Mouse (Mus musculus) kidney, postnatal 0 days (tissue): ENCODE results near the gene Adamtsl4. TPM values are rescaled to one million over a fixed set of nuclear protein-coding genes. Genes with fewer than 3 reads are reported as not detected.

ENCODE experiments used
- ATAC-seq: fragments of 200-750 bp; cut with Nextera tagmentation; replicated peaks from 2 replicates; pipeline ENCODE4 v1.8.0; 2017; ENCODE audit warnings: low read depth, moderate number of reproducible peaks, moderate TSS enrichment, moderate library complexity; ENCODE audit not compliant: low FRiP score
- DNase-seq: peaks from one replicate; pipeline ENCODE4 v3.0.0-alpha.2; 2016; ENCODE audit warnings: low spot score
- H3K27ac ChIP-seq: fragments of 300-500 bp; sonication (generic); 2 replicates; pipeline ENCODE4 v1.5.1; 2014; ENCODE audit warnings: mild to moderate bottlenecking
- H3K27me3 ChIP-seq: fragments of 300-500 bp; sonication (generic); 2 replicates; pipeline ENCODE4 v1.6.1; 2014; ENCODE audit warnings: low read length, mixed read lengths; ENCODE audit not compliant: insufficient read depth
- H3K36me3 ChIP-seq: fragments of 300-500 bp; sonication (generic); 2 replicates; pipeline ENCODE4 v1.6.1; 2014; ENCODE audit warnings: low read length, mixed read lengths; ENCODE audit not compliant: insufficient read depth
- H3K4me1 ChIP-seq: fragments of 300-500 bp; sonication (generic); replicated peaks from 2 replicates; pipeline ENCODE4 v1.6.1; 2014; ENCODE audit warnings: antibody characterized with exemption, low read length, mixed read lengths; ENCODE audit not compliant: insufficient read depth
- H3K4me2 ChIP-seq: fragments of 300-500 bp; sonication (generic); 2 replicates; pipeline ENCODE4 v1.6.1; 2014; ENCODE audit warnings: mild to moderate bottlenecking, low read length, moderate library complexity, mixed read lengths
- H3K4me3 ChIP-seq: fragments of 300-500 bp; sonication (generic); replicated peaks from 2 replicates; pipeline ENCODE4 v1.5.1; 2014; ENCODE audit warnings: low read depth, low read length
- H3K9ac ChIP-seq: fragments of 300-500 bp; sonication (generic); 2 replicates; pipeline ENCODE4 v1.6.1; 2014; ENCODE audit warnings: low read depth, low read length
- H3K9me3 ChIP-seq: fragments of 300-500 bp; sonication (generic); replicated peaks from 2 replicates; pipeline ENCODE4 v1.6.1; 2016; ENCODE audit warnings: low read length, inconsistent platforms, mixed read lengths
- CTCF ChIP-seq: IDR thresholded peaks from 2 replicates; pipeline ENCODE4 v1.5.1; 2016; ENCODE audit warnings: antibody characterized with exemption, low read depth, mild to moderate bottlenecking, moderate library complexity
- WGBS: fragments of 180-500 bp; shearing (Covaris S2); extraction: QIAGEN DNeasy Blood & Tissue Kit; methylation state at CpG from one replicate; pipeline ENCODE4 v1.1.7; 2014; 5-methylcytosine and 5-hydroxymethylcytosine counted together
- polyA plus RNA-seq: library from polyadenylated mRNA; unstranded; fragments of >200 nt; fragmentation: Nextera tagmentation; extraction: Ambion mirVana; gene quantifications from 2 replicates; pipeline ENCODE4 v1.2.1, GENCODE M21; 2015

Adamtsl4 gene
- polyA plus RNA-seq, 1 experiment from 2014 or later, result 3.6 TPM

DNA sequence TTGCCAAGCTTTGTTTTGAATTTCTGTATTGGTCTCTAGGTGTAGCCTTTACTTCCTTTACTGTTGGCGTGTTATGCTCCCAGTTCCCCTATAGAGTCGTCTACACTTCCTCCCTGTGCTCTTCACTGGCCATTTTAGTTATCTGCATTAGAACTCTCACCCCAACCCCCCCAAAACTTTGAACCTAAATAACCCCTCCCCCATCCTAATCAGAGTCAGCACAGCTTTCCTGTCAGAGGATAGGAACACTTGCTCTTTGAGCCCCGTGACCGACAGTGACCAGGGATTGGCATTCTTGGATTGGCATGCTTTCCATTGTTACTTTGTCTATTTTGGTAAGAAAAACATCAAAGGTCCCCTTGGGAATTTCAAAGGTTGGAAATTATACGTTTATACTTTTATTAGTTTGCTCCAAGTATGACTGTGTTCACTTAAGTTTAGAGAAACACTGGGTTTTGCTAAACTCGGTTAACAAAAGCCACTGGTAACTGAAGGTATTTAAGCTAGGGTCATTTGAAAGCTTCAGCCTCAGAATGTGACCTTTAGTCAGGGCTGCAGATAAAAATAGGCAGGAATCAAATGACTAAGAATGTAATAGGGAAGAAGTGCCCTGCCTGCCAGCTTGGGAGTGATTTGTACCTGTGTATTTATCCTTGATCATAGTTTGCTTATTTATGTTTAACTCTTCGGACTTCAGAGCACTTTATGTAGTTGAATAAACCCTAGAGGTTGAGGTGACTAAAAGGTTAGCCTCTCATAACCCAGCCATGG, 25.6 kb downstream of the Adamtsl4 start:
- peaks cover 17% of the 10 kb centered on the region; the same call in 1 of the 2 replicates for H3K36me3 ChIP-seq
- H3K27ac ChIP-seq, result peak overlapping the region; percentile 13; the same call in 1 of the 2 replicates

DNA sequence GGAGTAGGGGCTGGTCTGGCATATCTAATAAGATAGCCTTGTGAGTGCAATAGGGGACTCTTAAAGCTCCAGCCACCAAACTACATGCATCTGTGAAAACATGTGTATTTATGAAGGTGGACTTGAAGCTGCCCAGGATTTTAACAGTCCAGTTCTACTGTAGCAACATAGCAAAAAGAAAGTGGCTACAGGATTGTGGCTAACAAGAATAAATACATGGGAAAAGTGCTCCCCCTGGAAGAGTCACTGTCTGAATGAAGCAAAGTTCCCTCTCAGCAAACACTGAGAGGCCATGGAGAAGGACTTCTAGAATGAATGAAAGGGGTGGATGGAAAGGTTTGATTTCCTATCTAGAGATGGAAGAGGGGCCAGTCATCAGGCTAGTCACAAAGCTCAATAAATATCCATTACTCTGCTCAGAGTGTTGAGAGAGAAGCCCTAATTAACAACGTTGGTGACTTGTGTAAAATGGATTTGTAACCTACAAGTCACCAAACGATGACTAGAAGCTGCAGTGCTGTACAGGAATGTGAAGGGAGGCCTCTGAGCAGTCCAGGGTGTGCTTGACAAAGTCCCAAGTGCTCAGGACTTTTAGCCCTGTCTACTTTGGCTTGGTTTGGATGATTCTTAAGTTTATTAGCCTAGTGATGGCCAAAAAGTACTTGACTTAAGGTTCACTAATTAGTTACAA, 26.8 kb downstream of the Adamtsl4 start:
- peak overlapping the region; percentile 89 for H3K4me2 ChIP-seq
- peaks cover 32% of the 10 kb centered on the region for H3K4me1 ChIP-seq
- TF ChIP-seq CTCF, result no peak
- H3K27ac ChIP-seq, result no peak overlapping the region
- DNase-seq (no peak), ATAC-seq (no peak)
- H3K9me3 ChIP-seq, result no peaks in the 10 kb centered on the region
- peaks cover 17% of the 10 kb centered on the region; the same call in 1 of the 2 replicates for H3K36me3 ChIP-seq
- peak overlapping the region; percentile 100; the same call in 1 of the 2 replicates for H3K9ac ChIP-seq
- WGBS, result 10% methylated on average over 2 of the region's 2 CpGs
- no peaks in the 10 kb centered on the region for H3K27me3 ChIP-seq
- H3K4me3 ChIP-seq, result peak overlapping the region; percentile 100

More for the DNA sequence above, 25.6 kb downstream of the Adamtsl4 start:
- Histone ChIP-seq H3K27me3 (no peaks in the 10 kb centered on the region), H3K9me3 (no peaks in the 10 kb centered on the region), H3K4me2 (peak overlapping the region; percentile 89), H3K9ac (no peak overlapping the region), H3K4me1 (peaks cover 43% of the 10 kb centered on the region), H3K4me3 (peak overlapping the region; percentile 2; the same call in 1 of the 2 replicates)
- ATAC-seq (no peak), DNase-seq (no peak)
- WGBS, result 35% methylated on average over 7 of the region's 7 CpGs
- TF ChIP-seq CTCF, result no peak

DNA sequence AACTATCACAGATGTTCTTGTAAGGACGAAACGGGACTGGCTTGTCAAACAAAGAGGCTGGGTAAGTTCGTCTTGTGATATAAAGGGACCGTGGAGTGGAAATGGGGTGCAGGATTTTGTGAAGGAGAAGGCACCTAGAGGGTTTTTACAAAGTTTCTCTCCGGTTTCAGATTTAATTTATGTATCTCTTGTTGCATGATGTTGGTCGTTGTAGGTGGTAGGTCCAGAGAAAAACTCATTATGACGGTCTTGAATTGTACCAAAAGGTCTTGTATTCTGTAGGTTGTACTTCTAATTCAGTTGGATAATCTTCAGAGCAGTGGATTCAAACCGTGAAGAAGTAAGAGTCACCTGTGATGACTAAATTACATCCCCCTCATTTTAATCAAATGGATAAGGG, 27.8 kb downstream of the Adamtsl4 start:
- no peak for DNase-seq
- Histone ChIP-seq H3K9ac (peak overlapping the region; percentile 100), H3K27ac (peak overlapping the region; percentile 99), H3K4me1 (peaks cover 29% of the 10 kb centered on the region), H3K4me3 (peak overlapping the region; percentile 100), H3K27me3 (no peaks in the 10 kb centered on the region), H3K36me3 (peaks cover 17% of the 10 kb centered on the region; the same call in 1 of the 2 replicates), H3K4me2 (peak overlapping the region; percentile 89), H3K9me3 (no peaks in the 10 kb centered on the region)
- WGBS, result 1% methylated on average over 8 of the region's 8 CpGs
- no peak for TF ChIP-seq CTCF
- ATAC-seq, result no peak

DNA sequence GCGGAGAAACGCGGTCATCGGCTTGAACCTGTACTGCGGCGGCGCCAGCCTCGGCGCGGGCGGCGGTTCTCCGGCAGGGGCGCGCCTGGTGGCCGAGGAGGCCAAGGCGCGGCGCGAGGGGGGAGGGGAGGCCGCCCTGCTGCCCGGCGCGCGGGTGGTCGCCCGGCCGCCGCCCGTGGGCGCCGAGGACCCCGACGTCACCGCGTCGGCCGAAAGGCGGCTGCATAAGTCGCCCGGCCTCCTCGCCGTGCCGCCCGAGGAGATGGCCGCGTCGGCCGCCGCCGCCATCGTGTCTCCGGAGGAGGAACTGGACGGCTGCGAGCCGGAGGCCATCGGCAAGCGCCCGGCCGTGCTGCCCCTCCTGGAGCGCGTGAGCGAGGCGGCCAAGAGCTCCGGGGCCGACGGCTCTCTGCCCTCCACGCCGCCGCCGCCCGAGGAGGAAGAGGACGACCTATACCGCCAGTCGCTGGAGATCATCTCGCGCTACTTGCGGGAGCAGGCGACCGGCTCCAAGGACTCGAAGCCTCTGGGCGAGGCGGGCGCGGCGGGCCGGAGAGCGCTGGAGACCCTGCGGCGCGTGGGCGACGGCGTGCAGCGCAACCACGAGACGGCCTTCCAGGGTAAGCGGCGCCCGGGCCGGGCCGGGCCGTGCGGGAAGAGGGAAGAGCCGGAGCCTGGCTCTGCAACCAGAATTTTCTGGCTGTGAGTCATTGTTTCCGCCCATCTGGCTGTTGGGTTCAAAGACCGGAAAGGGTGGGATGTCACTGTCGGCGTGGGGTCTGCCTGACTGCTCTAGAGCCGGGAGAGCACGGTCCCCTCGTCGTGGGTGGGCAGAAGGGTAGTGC, 28.6 kb downstream of the Adamtsl4 start:
- peaks cover 15% of the 10 kb centered on the region; the same call in 1 of the 2 replicates for H3K36me3 ChIP-seq
- peak overlapping the region; percentile 89 for H3K4me2 ChIP-seq
- ATAC-seq, result peak; percentile 53
- H3K27me3 ChIP-seq, result no peaks in the 10 kb centered on the region
- peak overlapping the region; percentile 100 for H3K9ac ChIP-seq
- under 1% methylated on average over 88 of the region's 113 CpGs for WGBS
- TF ChIP-seq CTCF, result no peak
- H3K9me3 ChIP-seq, result no peaks in the 10 kb centered on the region
- peaks cover 22% of the 10 kb centered on the region; the same call in 1 of the 2 replicates for H3K4me1 ChIP-seq
- peak overlapping the region; percentile 100 for H3K4me3 ChIP-seq
- peak overlapping the region; percentile 99 for H3K27ac ChIP-seq
- DNase-seq, result peak; percentile 95

DNA sequence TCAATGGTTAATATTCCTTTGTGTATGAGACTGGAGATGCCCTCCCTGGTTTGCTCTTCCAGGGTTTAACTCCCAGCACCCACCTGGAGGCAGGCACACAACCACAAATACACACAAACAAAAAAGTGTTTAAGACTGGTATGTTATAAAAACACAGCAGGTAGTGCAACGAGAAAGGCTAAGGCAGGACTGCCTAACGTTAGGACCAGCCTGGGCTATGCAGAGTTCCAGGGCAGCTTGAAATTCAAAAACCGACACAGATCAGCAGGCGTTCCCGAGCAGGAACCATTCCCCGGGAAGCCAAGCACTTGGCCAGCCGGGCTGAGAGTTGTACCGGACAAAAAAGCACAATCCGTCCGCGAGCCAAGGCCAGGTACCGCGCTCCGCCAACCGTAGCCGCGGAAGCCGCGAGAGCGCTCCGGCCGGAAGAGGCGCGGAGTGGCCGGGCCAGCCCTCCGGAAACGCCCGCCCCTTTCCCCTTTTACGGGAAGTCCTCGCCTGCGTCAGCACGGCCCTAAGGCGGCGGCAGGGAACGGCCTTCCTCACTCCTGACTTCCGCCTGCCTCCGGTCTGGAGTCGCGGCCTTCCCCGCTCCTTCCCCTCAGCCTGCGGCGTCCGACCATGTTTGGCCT, 29.4 kb downstream of the Adamtsl4 start, which contains the start of gene Mcl1:
Gene Mcl1 (plus strand): TSS at position 553 of the 632 bp plus-strand sequence.
- peaks cover 9% of the 10 kb centered on the region; the same call in 1 of the 2 replicates for H3K36me3 ChIP-seq
- under 1% methylated on average over 43 of the region's 43 CpGs for WGBS
- H3K4me2 ChIP-seq, result peak within 1 kb of the TSS; percentile 89
- peak within 1 kb of the TSS; percentile 100 for H3K4me3 ChIP-seq
- no peaks in the 10 kb centered on the region for H3K9me3 ChIP-seq
- H3K27me3 ChIP-seq, result no peaks in the 10 kb centered on the region
- peak within 1 kb of the TSS; percentile 100 for H3K9ac ChIP-seq
- DNase-seq (peak; percentile 98), ATAC-seq (peak; percentile 96)
- H3K27ac ChIP-seq, result peak within 1 kb of the TSS; percentile 99
- H3K4me1 ChIP-seq, result peaks cover 14% of the 10 kb centered on the region; the same call in 1 of the 2 replicates
- TF ChIP-seq CTCF, result no peak
